Mouse (Mus musculus) megakaryocyte, embryonic 14.5 days (primary cell): Measurements from ENCODE around the gene Sdk2.

Experiments
- FLI1 ChIP-seq: IDR thresholded peaks from 2 replicates; pipeline ENCODE4 v1.6.1; 2012; ENCODE audit warnings: low read length, inconsistent platforms, mixed read lengths
- GATA1 ChIP-seq: IDR thresholded peaks from 3 replicates; pipeline ENCODE4 v1.6.1; 2012; ENCODE audit warnings: mixed read lengths, low read length, inconsistent platforms, borderline replicate concordance

GRCm38 (mm10) chr11:114093175-114093574 is 26.3 kb upstream of the Sdk2 start:
- TF ChIP-seq GATA1 (no peak), FLI1 (no peak)
